Mouse (Mus musculus) hindbrain, embryonic 13.5 days (tissue): ENCODE results near the gene Tmem145. TPM values are rescaled to one million over a fixed set of nuclear protein-coding genes. Genes with fewer than 3 reads are reported as not detected.

Experiments used
- ATAC-seq: fragments of 200-750 bp; cut with Nextera tagmentation; 2 replicates; pipeline ENCODE4 v1.8.0; 2017; ENCODE audit warnings: moderate TSS enrichment; ENCODE audit not compliant: low FRiP score
- H3K27ac ChIP-seq: fragments of 300-500 bp; sonication (generic); 2 replicates; pipeline ENCODE4 v1.5.1; 2015; ENCODE audit warnings: inconsistent platforms, mild to moderate bottlenecking, moderate library complexity
- H3K27me3 ChIP-seq: fragments of 300-500 bp; sonication (generic); 2 replicates; pipeline ENCODE4 v1.6.1; 2015; ENCODE audit warnings: mild to moderate bottlenecking, inconsistent platforms
- H3K36me3 ChIP-seq: fragments of 300-500 bp; sonication (generic); 2 replicates; pipeline ENCODE4 v1.6.1; 2015; ENCODE audit warnings: mild to moderate bottlenecking, inconsistent platforms
- H3K4me1 ChIP-seq: fragments of 300-500 bp; sonication (generic); replicated peaks from 2 replicates; pipeline ENCODE4 v1.6.1; 2015; ENCODE audit warnings: inconsistent platforms
- H3K4me2 ChIP-seq: fragments of 300-500 bp; sonication (generic); 2 replicates; pipeline ENCODE4 v1.6.1; 2015; ENCODE audit warnings: inconsistent platforms, mild to moderate bottlenecking, moderate library complexity
- H3K4me3 ChIP-seq: fragments of 300-500 bp; sonication (generic); 2 replicates; pipeline ENCODE4 v1.5.1; 2015; ENCODE audit warnings: mild to moderate bottlenecking, inconsistent platforms
- H3K9ac ChIP-seq: fragments of 300-500 bp; sonication (generic); 2 replicates; pipeline ENCODE4 v1.6.1; 2015; ENCODE audit warnings: mild to moderate bottlenecking, inconsistent platforms
- H3K9me3 ChIP-seq: fragments of 300-500 bp; sonication (generic); 2 replicates; pipeline ENCODE4 v1.6.1; 2016; ENCODE audit warnings: inconsistent platforms
- WGBS: fragments of 180-500 bp; shearing (Covaris S2); methylation state at CpG from one replicate; pipeline ENCODE4 v1.1.7; 2015; 5-methylcytosine and 5-hydroxymethylcytosine counted together
- polyA plus RNA-seq: library from polyadenylated mRNA; unstranded; fragments of >200 nt; fragmentation: Nextera tagmentation; extraction: Ambion mirVana; gene quantifications from 2 replicates; pipeline ENCODE4 v1.2.1, GENCODE M21; 2015

Tmem145 gene
- polyA plus RNA-seq, 1 experiment from 2014 or later = 49.5 TPM

- H3K27ac ChIP-seq = no peak overlapping the region
- H3K9ac ChIP-seq = no peak overlapping the region
- no peak overlapping the region for H3K4me2 ChIP-seq
- 74% methylated on average over 9 of the region's 9 CpGs for WGBS
- ATAC-seq = no peak
- H3K27me3 ChIP-seq = peaks cover 12% of the 10 kb centered on the region; the same call in 1 of the 2 replicates
- H3K4me1 ChIP-seq = peaks cover 26% of the 10 kb centered on the region
- no peak overlapping the region for H3K4me3 ChIP-seq
- peaks cover 9% of the 10 kb centered on the region for H3K36me3 ChIP-seq
- H3K9me3 ChIP-seq = no peaks in the 10 kb centered on the region
These were observed 2.8 kb upstream of the Tmem145 start for GRCm38 (mm10) chr7:25303003-25303684.

GRCm38 (mm10) chr7:25303685-25304006, 2.3 kb upstream of the Tmem145 start:
- no peak overlapping the region for H3K9ac ChIP-seq
- H3K36me3 ChIP-seq = peaks cover 10% of the 10 kb centered on the region
- no peak overlapping the region for H3K4me2 ChIP-seq
- ATAC-seq = no peak
- H3K27ac ChIP-seq = no peak overlapping the region
- H3K4me3 ChIP-seq = no peak overlapping the region
- no peaks in the 10 kb centered on the region for H3K9me3 ChIP-seq
- peaks cover 15% of the 10 kb centered on the region; the same call in 1 of the 2 replicates for H3K27me3 ChIP-seq
- WGBS = 88% methylated on average over 3 of the region's 3 CpGs
- peaks cover 21% of the 10 kb centered on the region for H3K4me1 ChIP-seq

GRCm38 (mm10) chr7:25305481-25305880, 425 bp upstream of the Tmem145 start:
- H3K36me3 ChIP-seq = peaks cover 14% of the 10 kb centered on the region
- peak overlapping the region; percentile 93 for H3K9ac ChIP-seq
- peaks cover 20% of the 10 kb centered on the region; the same call in 1 of the 2 replicates for H3K27me3 ChIP-seq
- peak overlapping the region; percentile 80 for H3K4me2 ChIP-seq
- ATAC-seq = peak; percentile 26; the same call in 1 of the 2 replicates
- H3K9me3 ChIP-seq = no peaks in the 10 kb centered on the region
- H3K4me1 ChIP-seq = peaks cover 20% of the 10 kb centered on the region
- peak overlapping the region; percentile 95 for H3K27ac ChIP-seq
- H3K4me3 ChIP-seq = peak overlapping the region; percentile 72
- whole genome bisulfite sequencing = 2% methylated on average over 2 of the region's 2 CpGs

GRCm38 (mm10) chr7:25306614-25306996, 699 bp downstream of the Tmem145 start:
- peak; percentile 17; the same call in 1 of the 2 replicates for ATAC-seq
- peak overlapping the region; percentile 80 for H3K4me2 ChIP-seq

GRCm38 (mm10) chr7:25308702-25309318, 2.9 kb downstream of the Tmem145 start:
- peaks cover 51% of the 10 kb centered on the region for H3K27me3 ChIP-seq
- no peak for ATAC-seq

More at GRCm38 (mm10) chr7:25306614-25306996, 699 bp downstream of the Tmem145 start:
- H3K27ac ChIP-seq = peak overlapping the region; percentile 95
- peak overlapping the region; percentile 72 for H3K4me3 ChIP-seq
- H3K4me1 ChIP-seq = peaks cover 20% of the 10 kb centered on the region
- peaks cover 18% of the 10 kb centered on the region for H3K36me3 ChIP-seq
- H3K9ac ChIP-seq = peak overlapping the region; percentile 93
- 42% methylated on average over 2 of the region's 2 CpGs for WGBS
- H3K27me3 ChIP-seq = peaks cover 29% of the 10 kb centered on the region
- H3K9me3 ChIP-seq = no peaks in the 10 kb centered on the region

GRCm38 (mm10) chr7:25309425-25309824, 3.5 kb downstream of the Tmem145 start:
- 86% methylated on average over 9 of the region's 9 CpGs for WGBS
- no peak for ATAC-seq
- Histone ChIP-seq H3K4me2 (no peak overlapping the region), H3K27ac (no peak overlapping the region), H3K4me1 (peaks cover 23% of the 10 kb centered on the region), H3K27me3 (peaks cover 57% of the 10 kb centered on the region), H3K9ac (no peak overlapping the region), H3K36me3 (peaks cover 23% of the 10 kb centered on the region), H3K9me3 (no peaks in the 10 kb centered on the region), H3K4me3 (no peak overlapping the region)

More at GRCm38 (mm10) chr7:25308702-25309318, 2.9 kb downstream of the Tmem145 start:
- no peak overlapping the region for H3K27ac ChIP-seq
- WGBS = 69% methylated on average over 17 of the region's 17 CpGs
- peaks cover 23% of the 10 kb centered on the region for H3K36me3 ChIP-seq
- peaks cover 20% of the 10 kb centered on the region for H3K4me1 ChIP-seq
- H3K9me3 ChIP-seq = no peaks in the 10 kb centered on the region
- H3K9ac ChIP-seq = peak overlapping the region; percentile 20
- H3K4me2 ChIP-seq = no peak overlapping the region
- H3K4me3 ChIP-seq = no peak overlapping the region

GRCm38 (mm10) chr7:25311193-25311592, 5.3 kb downstream of the Tmem145 start:
- Histone ChIP-seq H3K9ac (no peak overlapping the region), H3K36me3 (peaks cover 27% of the 10 kb centered on the region), H3K27me3 (peaks cover 69% of the 10 kb centered on the region), H3K4me3 (no peak overlapping the region), H3K9me3 (no peaks in the 10 kb centered on the region), H3K27ac (no peak overlapping the region), H3K4me2 (no peak overlapping the region), H3K4me1 (peaks cover 31% of the 10 kb centered on the region)
- ATAC-seq = no peak
- WGBS = 78% methylated on average over 11 of the region's 11 CpGs

- Histone ChIP-seq H3K9me3 (no peaks in the 10 kb centered on the region), H3K9ac (no peak overlapping the region), H3K4me3 (no peak overlapping the region), H3K4me2 (no peak overlapping the region), H3K27me3 (peaks cover 57% of the 10 kb centered on the region), H3K36me3 (peaks cover 18% of the 10 kb centered on the region), H3K27ac (no peak overlapping the region), H3K4me1 (peaks cover 33% of the 10 kb centered on the region)
- WGBS = 51% methylated on average over 7 of the region's 7 CpGs
- ATAC-seq = no peak
These were observed 7.4 kb downstream of the Tmem145 start for GRCm38 (mm10) chr7:25313325-25313724.

GRCm38 (mm10) chr7:25314606-25315305, 8.8 kb downstream of the Tmem145 start:
- peaks cover 40% of the 10 kb centered on the region for H3K4me1 ChIP-seq
- H3K4me2 ChIP-seq = peak overlapping the region; percentile 59
- ATAC-seq = no peak
- H3K27ac ChIP-seq = no peak overlapping the region
- peaks cover 13% of the 10 kb centered on the region for H3K36me3 ChIP-seq
- peak overlapping the region; percentile 65 for H3K9ac ChIP-seq
- no peaks in the 10 kb centered on the region for H3K9me3 ChIP-seq
- WGBS = 2% methylated on average over 43 of the region's 51 CpGs
- peak overlapping the region; percentile 74 for H3K4me3 ChIP-seq
- H3K27me3 ChIP-seq = peaks cover 49% of the 10 kb centered on the region

- H3K36me3 ChIP-seq = peaks cover 13% of the 10 kb centered on the region
- H3K27ac ChIP-seq = no peak overlapping the region
- peak overlapping the region; percentile 65 for H3K9ac ChIP-seq
- H3K4me1 ChIP-seq = peaks cover 40% of the 10 kb centered on the region
- peak overlapping the region; percentile 74 for H3K4me3 ChIP-seq
- H3K9me3 ChIP-seq = no peaks in the 10 kb centered on the region
- H3K27me3 ChIP-seq = peaks cover 49% of the 10 kb centered on the region
- ATAC-seq = no peak
- WGBS = 1% methylated on average over 62 of the region's 69 CpGs
- peak overlapping the region; percentile 59 for H3K4me2 ChIP-seq
These were observed 9.6 kb downstream of the Tmem145 start for GRCm38 (mm10) chr7:25315306-25316041.

GRCm38 (mm10) chr7:25316532-25317445, 10.9 kb downstream of the Tmem145 start, which contains the start of gene Megf8:
Megf8 (plus strand) TSS chr7:25317164.
- WGBS = 1% methylated on average over 52 of the region's 52 CpGs

More at GRCm38 (mm10) chr7:25316532-25317445, 10.9 kb downstream of the Tmem145 start, which contains the start of gene Megf8:
- no peaks in the 10 kb centered on the region for H3K9me3 ChIP-seq
- H3K4me2 ChIP-seq = peak within 1 kb of the TSS; percentile 100
- peak; percentile 99 for ATAC-seq
- peaks cover 49% of the 10 kb centered on the region for H3K4me1 ChIP-seq
- H3K36me3 ChIP-seq = peaks cover 7% of the 10 kb centered on the region; the same call in 1 of the 2 replicates
- H3K9ac ChIP-seq = peak within 1 kb of the TSS; percentile 96
- peak within 1 kb of the TSS; percentile 93 for H3K27ac ChIP-seq
- H3K4me3 ChIP-seq = peak within 1 kb of the TSS; percentile 74
- peaks cover 39% of the 10 kb centered on the region for H3K27me3 ChIP-seq
